Mouse (Mus musculus) cerebellum, postnatal 14 days (tissue): ENCODE results near the gene Cox6b2.

Experiments
- DNase-seq, 2 experiments: peaks; one replicate each; pipeline ENCODE4 v3.0.0; 2021; ENCODE audit warnings: mixed read lengths in 2 of 2

Cox6b2 gene

DNA sequence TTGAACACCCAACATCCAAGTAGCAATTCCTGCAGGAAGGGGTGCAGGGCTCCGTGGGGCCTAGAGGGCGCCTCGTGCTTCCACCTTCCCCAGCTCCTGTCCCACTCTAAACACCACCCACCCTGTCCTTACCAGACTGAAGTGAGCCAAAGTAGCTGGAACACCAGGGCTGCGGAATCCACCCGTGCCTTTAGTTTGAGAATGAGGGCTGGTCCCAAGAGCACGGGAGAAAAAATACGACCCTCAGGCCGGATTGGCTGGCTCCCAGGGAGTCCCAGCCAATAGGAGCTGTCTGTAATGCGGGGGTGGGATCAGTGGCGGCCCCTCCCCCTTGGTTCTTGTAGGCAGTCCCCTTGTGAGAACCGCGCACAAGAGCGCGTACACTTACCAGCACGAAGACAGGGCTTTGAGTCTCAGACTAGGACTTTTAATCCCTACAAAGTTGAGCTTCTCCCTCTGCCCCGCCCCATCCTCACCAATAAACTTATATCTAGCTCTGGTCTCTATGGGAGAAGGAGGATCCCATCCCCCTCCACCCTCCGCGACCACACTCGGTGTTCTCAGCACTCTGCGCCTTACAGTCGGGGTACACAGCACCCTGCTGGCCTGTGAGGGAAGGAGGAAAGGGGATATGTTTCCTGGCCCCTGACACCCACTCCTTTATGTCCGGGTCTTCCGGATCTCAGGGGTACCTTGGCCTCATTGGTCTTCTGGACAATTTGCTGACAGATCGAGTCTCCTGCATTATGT is at the start of gene Cox6b2:
Cox6b2 (minus strand) TSS at position 274 of the 750 bp plus-strand sequence.
- DNase-seq, result peak; percentile 69 to 86

DNA sequence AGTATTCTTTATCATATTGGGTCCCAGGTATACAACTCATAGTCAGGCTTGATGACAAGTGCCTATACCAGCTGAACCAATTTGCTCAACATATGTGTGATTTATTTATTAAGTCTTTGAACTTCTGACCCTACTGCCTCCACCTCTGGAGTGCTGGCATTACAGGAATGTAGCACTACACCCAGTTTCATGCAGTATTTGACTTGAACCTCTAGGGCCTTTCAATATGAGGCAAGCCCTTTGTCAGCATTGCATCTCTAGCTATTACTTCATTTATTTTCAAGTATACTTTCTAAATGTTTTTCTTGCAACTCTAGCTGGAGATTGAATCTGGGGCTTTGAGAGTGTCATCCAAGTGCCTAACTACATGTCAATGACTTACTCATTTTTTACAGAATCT is 49.4 kb upstream of the Cox6b2 start:
- DNase-seq, result no peak

- DNase-seq, result peak; percentile 53 to 59
Measured at GRCm38 (mm10) chr7:4795767-4796433, 43.0 kb upstream of the Cox6b2 start.

DNA sequence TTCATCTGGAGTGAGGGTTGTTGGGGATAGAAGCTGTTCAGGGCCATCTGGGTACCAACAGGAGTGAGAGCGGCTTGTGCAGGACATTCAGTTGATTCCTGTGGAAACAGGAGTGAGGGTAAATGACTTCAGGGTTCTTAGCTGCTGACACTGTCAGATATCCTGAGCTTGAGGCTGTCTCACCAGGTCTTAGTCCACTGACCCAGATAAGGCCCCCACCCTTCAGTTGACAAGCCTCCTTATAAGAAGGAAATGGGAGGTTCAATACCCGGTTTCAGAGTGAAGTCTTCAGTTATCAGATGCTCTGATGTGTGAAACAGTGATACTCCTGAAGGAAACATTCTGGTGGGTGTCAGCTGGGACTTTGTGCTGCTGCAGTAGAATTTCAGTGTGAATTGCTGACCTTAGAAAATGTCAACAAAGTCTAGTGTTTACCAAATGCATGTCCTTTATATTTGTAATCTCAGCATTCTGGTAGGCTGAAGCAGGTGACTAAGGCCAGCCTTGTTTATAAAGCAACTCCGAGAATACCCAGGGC is 41.8 kb upstream of the Cox6b2 start:
- no peak for DNase-seq

DNA sequence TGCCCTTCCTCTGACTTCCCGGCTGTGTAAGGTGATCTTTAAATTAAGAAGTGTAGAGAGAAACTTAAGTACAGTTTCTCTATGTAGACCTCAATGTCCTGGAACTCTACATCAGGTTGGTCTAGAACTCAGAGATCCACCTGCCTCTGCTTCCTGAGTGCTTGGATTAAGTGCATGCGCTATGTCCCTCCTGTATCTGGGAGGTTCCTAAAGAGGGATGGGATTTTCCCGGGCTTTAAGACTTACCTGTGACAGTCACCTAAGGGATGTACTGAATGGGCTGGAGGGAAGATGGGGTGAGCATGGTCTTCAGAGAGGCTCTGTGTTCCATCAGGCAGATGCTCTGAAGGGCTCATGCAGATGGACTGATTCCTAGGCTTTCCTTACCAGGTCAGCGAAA is 40.8 kb upstream of the Cox6b2 start:
- no peak for DNase-seq

DNA sequence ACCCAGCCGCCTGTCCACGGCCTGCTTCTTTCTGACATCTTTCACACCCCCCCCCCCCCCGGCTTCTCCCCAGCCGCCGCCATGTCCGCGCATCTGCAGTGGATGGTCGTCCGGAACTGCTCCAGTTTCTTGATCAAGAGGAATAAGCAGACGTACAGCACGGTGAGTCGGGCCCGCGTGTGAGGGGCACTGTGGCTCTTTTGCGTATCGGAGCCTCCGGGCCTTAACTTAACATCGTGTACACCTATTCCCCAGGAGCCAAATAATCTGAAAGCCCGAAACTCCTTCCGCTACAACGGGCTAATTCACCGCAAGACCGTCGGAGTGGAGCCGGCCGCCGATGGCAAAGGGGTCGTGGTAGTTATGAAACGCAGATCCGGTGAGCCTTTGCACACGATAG is 40.4 kb upstream of the Cox6b2 start:
- DNase-seq, result peak in 1 of 2 experiments; percentile 26

- peak; percentile 95 to 96 for DNase-seq
Measured at GRCm38 (mm10) chr7:4792278-4793212, 39.7 kb upstream of the Cox6b2 start, which contains the start of gene Rpl28. TSS of gene Rpl28 (plus strand) at chr7:4792874.

- peak; percentile 74 to 79 for DNase-seq
Measured at GRCm38 (mm10) chr7:4789436-4789935, 36.6 kb upstream of the Cox6b2 start, which contains the start of gene Tmem238. TSS of gene Tmem238 (minus strand) at chr7:4789656.

DNA sequence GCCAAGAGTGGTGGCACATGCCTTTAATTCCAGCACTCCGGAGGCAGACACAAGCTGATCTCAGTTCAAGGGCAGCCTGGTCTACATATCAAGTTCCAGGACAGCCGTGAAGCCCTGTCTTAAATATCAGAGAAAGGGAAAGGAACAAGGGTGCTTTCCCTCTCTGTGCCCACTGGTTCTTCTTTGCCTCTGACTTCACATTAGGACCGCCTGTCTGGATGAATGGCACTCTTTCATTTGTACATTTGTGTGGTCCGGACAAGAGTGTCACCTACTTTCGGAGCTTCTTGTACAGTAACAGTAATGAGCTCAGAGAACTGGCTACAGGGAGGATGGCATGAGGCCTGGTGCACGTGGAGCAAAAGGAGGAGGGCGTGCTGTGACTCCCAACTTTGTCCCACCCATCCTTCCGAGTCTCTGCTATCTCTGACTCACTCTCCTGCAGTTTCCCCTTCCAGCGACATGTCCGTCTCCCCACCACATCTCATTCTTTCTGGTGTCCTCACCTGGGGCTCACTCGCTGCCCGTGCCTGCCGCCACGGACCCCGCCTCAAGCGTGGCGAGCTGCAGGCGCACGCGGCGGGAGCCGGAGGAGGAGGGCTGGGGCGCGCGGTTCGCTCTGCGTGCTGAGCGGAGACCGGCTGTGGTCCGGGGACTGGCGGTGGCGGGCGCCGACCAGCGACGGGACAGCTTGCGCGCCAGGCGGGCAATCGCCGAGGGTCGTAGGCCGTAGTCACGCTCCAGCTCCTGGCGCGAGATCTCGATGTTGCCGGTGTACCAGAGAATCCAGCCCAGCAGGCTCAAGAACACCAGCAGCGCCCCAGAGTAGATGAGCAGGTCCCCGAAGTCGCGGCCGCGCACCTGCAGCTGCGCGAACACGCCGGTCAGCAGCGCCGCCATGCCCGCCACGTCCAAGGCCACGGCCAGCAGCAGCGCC is 35.9 kb upstream of the Cox6b2 start:
- peak in 1 of 2 experiments; percentile 71 for DNase-seq

GRCm38 (mm10) chr7:4783667-4784268 is 30.9 kb upstream of the Cox6b2 start:
- DNase-seq, result peak; percentile 58 to 64

- DNase-seq, result no peak
Measured at GRCm38 (mm10) chr7:4782759-4783158, 29.9 kb upstream of the Cox6b2 start, which contains the start of the genes Il11 and Tmem190. TSS of gene Il11 (minus strand) at chr7:4782859. TSS of gene Tmem190 (plus strand) at chr7:4782937.

DNA sequence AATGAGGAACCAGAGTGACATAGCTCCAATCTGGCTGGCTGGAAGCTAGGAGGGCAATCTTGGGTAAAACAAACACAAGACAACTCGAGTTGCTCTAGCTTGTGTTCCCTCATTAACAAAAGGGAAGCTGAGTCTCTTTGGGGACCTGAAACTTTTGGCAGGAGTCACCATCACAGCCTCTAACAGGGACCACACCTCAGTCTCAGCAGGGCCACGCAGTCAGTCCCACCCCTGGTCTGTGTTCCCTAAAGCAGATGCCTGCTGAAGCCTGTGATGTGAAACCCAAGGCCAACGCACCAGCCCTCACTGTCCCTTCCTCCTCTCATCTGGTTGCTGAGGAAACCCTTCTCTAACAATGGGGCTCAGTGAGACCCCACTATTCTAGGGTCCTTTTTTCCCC is 29.2 kb upstream of the Cox6b2 start:
- DNase-seq, result no peak

DNA sequence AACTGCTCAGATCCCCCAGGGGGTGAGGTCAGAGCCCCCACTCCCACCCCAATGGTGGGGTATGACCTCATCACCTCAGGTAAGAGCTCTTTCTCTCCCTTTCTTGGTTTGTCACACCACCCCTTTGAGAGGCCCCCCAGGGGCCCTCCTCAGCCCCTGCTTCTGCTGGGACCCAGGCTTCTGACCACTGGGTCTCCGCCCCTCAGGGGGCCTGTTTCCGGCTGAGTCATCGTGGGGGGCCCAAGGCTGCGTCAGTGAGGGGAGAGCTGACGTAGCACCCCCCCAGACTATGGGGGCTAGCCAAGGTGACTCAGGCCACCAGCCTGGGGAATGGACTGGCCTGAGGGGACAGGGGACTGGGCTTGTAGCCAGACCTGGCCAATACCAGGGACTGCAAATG is 27.0 kb upstream of the Cox6b2 start:
- no peak for DNase-seq

DNA sequence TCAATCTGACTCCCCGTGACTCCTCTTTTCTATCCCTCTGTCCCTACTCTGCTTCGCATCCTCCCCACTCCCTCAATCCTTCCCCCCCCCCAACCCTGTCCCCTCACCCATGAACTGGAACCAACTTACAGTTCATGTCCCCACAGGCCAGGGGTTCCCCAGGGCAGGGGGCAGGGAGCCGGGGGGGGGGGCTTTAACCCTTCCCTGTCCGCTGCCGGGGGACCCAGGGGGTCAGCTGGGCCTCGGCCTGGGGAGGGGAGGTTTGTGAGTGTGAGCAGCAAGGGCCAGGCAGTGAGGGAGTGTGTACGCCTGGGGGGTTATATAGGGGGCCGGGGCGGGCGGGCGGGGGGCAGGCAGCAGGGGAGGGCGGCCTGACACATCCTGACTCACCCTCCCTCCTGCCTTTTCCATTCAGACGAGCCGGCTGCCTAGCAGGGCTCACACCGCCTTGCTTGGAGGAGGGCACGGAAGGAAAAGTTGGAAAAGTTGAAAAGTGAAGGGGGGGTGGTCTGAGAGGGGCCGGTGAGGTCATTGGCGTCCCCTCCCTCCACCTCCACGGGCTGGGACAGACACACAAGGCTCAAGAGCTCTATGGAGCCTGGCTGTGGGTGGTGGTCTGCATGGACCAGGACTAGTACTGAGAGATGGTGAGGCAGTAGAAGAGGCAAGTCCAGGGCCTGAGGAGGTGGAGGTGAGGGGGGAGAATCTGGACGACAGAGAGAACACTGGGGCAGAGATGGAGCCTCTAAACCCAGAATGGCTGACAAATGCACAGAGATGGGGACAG is 25.1 kb upstream of the Cox6b2 start:
- DNase-seq, result no peak

GRCm38 (mm10) chr7:4776861-4777830 is 24.3 kb upstream of the Cox6b2 start:
- peak in 1 of 2 experiments; percentile 67 for DNase-seq

GRCm38 (mm10) chr7:4776131-4776530 is 23.2 kb upstream of the Cox6b2 start:
- no peak for DNase-seq

GRCm38 (mm10) chr7:4771202-4771601 is 18.3 kb upstream of the Cox6b2 start, which contains the start of gene Fam71e2:
TSS of gene Fam71e2 (minus strand) at chr7:4771302.
- DNase-seq, result no peak

DNA sequence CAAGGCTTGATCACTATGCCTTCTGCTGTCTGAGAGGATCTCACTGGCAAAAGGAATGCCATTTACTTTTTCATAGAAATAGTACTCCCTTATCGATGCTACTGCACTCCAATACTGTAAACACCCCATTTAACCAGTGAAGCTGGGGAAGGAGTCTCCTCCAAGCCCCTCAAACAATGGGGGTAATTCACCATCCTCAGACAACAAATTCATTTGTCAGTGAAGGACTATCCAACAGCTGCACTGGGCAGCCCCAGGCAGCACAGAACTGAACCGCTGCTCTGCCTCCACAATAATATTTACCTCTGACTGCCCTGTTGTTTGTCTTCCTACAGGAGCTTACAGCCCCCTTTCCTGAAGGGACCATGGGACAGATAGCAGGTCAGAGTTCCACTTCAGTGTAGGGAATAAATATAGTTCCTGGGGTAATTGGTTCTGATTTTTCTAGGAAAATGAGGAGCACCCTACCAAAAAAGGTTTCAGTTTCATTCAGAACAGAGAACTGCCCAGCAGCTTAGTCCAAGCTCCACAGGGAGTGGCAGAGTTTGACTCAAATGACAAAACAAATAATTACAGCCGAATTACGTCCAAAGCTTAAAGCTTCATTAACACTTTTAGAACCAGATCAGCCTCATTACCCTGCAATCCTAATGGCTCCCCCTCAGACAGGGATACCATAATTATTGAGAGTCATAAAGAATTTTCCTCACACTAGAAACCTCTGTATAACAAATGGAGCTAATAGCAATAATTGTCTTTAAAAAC is 12.2 kb upstream of the Cox6b2 start:
- DNase-seq, result no peak
